Mouse (Mus musculus): Measurements from ENCODE around the gene Crebl2. TPM values are rescaled to one million over a fixed set of nuclear protein-coding genes. Genes with fewer than 3 reads are reported as not detected.

The Crebl2 gene
- polyA plus RNA-seq, 1 experiment from 2014 or later, result 6.6 TPM

GRCm38 (mm10) chr6:134802641-134803043 is 27.3 kb upstream of the Crebl2 start:
- Histone ChIP-seq H3K27me3 (replicated peaks; ENCODE audit: insufficient read depth, low read length) (no peaks in the 10 kb centered on the region), H3K4me1 (ENCODE audit: insufficient read depth, low read depth, low read length) (no peaks in the 10 kb centered on the region; the same call in 1 of the 2 replicates), H3K9me3 (ENCODE audit: low read length) (no peaks in the 10 kb centered on the region), H3K4me2 (replicated peaks; ENCODE audit: low read depth, low read length) (no peak overlapping the region), H3K4me3 (ENCODE audit: low read depth, low read length) (no peak overlapping the region), H3K36me3 (ENCODE audit: insufficient read depth, low read length) (no peaks in the 10 kb centered on the region), H3K9ac (replicated peaks; ENCODE audit: low read depth) (no peak overlapping the region), H3K27ac (ENCODE audit: low read length) (peak overlapping the region; percentile 81)
- TF ChIP-seq EP300 (IDR thresholded peaks at IDR 0.05), result peak; percentile 100
- no peak for TF ChIP-seq CTCF (IDR thresholded peaks at IDR 0.05)
- ATAC-seq (peak; percentile 96), DNase-seq (ENCODE audit: low spot score) (peak; percentile 96)
- WGBS, result 53% methylated on average over 9 of the region's 9 CpGs

- DNase-seq (ENCODE audit: low spot score) (no peak), ATAC-seq (no peak)
- H3K4me3 ChIP-seq (ENCODE audit: low read depth, low read length), result no peak overlapping the region
- no peak for TF ChIP-seq EP300 (IDR thresholded peaks at IDR 0.05)
- TF ChIP-seq CTCF (IDR thresholded peaks at IDR 0.05), result no peak
- H3K9ac ChIP-seq (replicated peaks; ENCODE audit: low read depth), result no peak overlapping the region
- no peaks in the 10 kb centered on the region; the same call in 1 of the 2 replicates for H3K4me1 ChIP-seq (ENCODE audit: insufficient read depth, low read depth, low read length)
- no peaks in the 10 kb centered on the region for H3K9me3 ChIP-seq (ENCODE audit: low read length)
- H3K36me3 ChIP-seq (ENCODE audit: insufficient read depth, low read length), result no peaks in the 10 kb centered on the region
- 69% methylated on average over 5 of the region's 5 CpGs for WGBS
- H3K27me3 ChIP-seq (replicated peaks; ENCODE audit: insufficient read depth, low read length), result no peaks in the 10 kb centered on the region
- no peak overlapping the region for H3K27ac ChIP-seq (ENCODE audit: low read length)
- H3K4me2 ChIP-seq (replicated peaks; ENCODE audit: low read depth, low read length), result no peak overlapping the region
Measured at GRCm38 (mm10) chr6:134804736-134805277, 25.1 kb upstream of the Crebl2 start.

- H3K4me3 ChIP-seq (ENCODE audit: low read depth, low read length), result no peak overlapping the region
- no peak for TF ChIP-seq EP300 (IDR thresholded peaks at IDR 0.05)
- H3K36me3 ChIP-seq (ENCODE audit: insufficient read depth, low read length), result no peaks in the 10 kb centered on the region
- ATAC-seq (no peak), DNase-seq (ENCODE audit: low spot score) (no peak)
- 85% methylated on average over 6 of the region's 6 CpGs for WGBS
- no peaks in the 10 kb centered on the region; the same call in 1 of the 2 replicates for H3K4me1 ChIP-seq (ENCODE audit: insufficient read depth, low read depth, low read length)
- no peaks in the 10 kb centered on the region for H3K27me3 ChIP-seq (replicated peaks; ENCODE audit: insufficient read depth, low read length)
- H3K27ac ChIP-seq (ENCODE audit: low read length), result no peak overlapping the region
- H3K9me3 ChIP-seq (ENCODE audit: low read length), result no peaks in the 10 kb centered on the region
- no peak overlapping the region for H3K4me2 ChIP-seq (replicated peaks; ENCODE audit: low read depth, low read length)
- H3K9ac ChIP-seq (replicated peaks; ENCODE audit: low read depth), result no peak overlapping the region
Measured at GRCm38 (mm10) chr6:134806130-134806529, 23.8 kb upstream of the Crebl2 start.

- no peaks in the 10 kb centered on the region for H3K27me3 ChIP-seq (replicated peaks; ENCODE audit: insufficient read depth, low read length)
- TF ChIP-seq EP300 (IDR thresholded peaks at IDR 0.05) (no peak), CTCF (IDR thresholded peaks at IDR 0.05) (no peak)
- no peaks in the 10 kb centered on the region; the same call in 1 of the 2 replicates for H3K4me1 ChIP-seq (ENCODE audit: insufficient read depth, low read depth, low read length)
- H3K27ac ChIP-seq (ENCODE audit: low read length), result no peak overlapping the region
- H3K9ac ChIP-seq (replicated peaks; ENCODE audit: low read depth), result no peak overlapping the region
- H3K4me3 ChIP-seq (ENCODE audit: low read depth, low read length), result no peak overlapping the region
- 53% methylated on average over 1 of the region's 2 CpGs for WGBS
- H3K36me3 ChIP-seq (ENCODE audit: insufficient read depth, low read length), result no peaks in the 10 kb centered on the region
- no peak overlapping the region for H3K4me2 ChIP-seq (replicated peaks; ENCODE audit: low read depth, low read length)
- H3K9me3 ChIP-seq (ENCODE audit: low read length), result no peaks in the 10 kb centered on the region
- DNase-seq (ENCODE audit: low spot score), result peak; percentile 54
- ATAC-seq, result no peak
Measured at GRCm38 (mm10) chr6:134807091-134807490, 22.9 kb upstream of the Crebl2 start.

GRCm38 (mm10) chr6:134807794-134808193 is 22.2 kb upstream of the Crebl2 start:
- H3K36me3 ChIP-seq (ENCODE audit: insufficient read depth, low read length), result no peaks in the 10 kb centered on the region
- H3K9ac ChIP-seq (replicated peaks; ENCODE audit: low read depth), result no peak overlapping the region
- WGBS, result 82% methylated on average over 11 of the region's 11 CpGs
- no peak overlapping the region for H3K27ac ChIP-seq (ENCODE audit: low read length)
- H3K4me3 ChIP-seq (ENCODE audit: low read depth, low read length), result no peak overlapping the region
- H3K4me2 ChIP-seq (replicated peaks; ENCODE audit: low read depth, low read length), result no peak overlapping the region
- ATAC-seq, result no peak
- TF ChIP-seq EP300 (IDR thresholded peaks at IDR 0.05) (no peak), CTCF (IDR thresholded peaks at IDR 0.05) (no peak)
- DNase-seq (ENCODE audit: low spot score), result no peak
- H3K27me3 ChIP-seq (replicated peaks; ENCODE audit: insufficient read depth, low read length), result no peaks in the 10 kb centered on the region
- H3K9me3 ChIP-seq (ENCODE audit: low read length), result no peaks in the 10 kb centered on the region
- no peaks in the 10 kb centered on the region for H3K4me1 ChIP-seq (ENCODE audit: insufficient read depth, low read depth, low read length)

GRCm38 (mm10) chr6:134813066-134813465 is 16.9 kb upstream of the Crebl2 start:
- Histone ChIP-seq H3K4me3 (ENCODE audit: low read depth, low read length) (no peak overlapping the region), H3K36me3 (ENCODE audit: insufficient read depth, low read length) (no peaks in the 10 kb centered on the region), H3K27ac (ENCODE audit: low read length) (no peak overlapping the region), H3K9ac (replicated peaks; ENCODE audit: low read depth) (no peak overlapping the region), H3K9me3 (ENCODE audit: low read length) (no peaks in the 10 kb centered on the region), H3K27me3 (replicated peaks; ENCODE audit: insufficient read depth, low read length) (no peaks in the 10 kb centered on the region), H3K4me2 (replicated peaks; ENCODE audit: low read depth, low read length) (no peak overlapping the region), H3K4me1 (ENCODE audit: insufficient read depth, low read depth, low read length) (no peaks in the 10 kb centered on the region)
- no peak for DNase-seq (ENCODE audit: low spot score)
- 68% methylated on average over 1 of the region's 1 CpGs for whole genome bisulfite sequencing
- ATAC-seq, result no peak
- no peak for TF ChIP-seq EP300 (IDR thresholded peaks at IDR 0.05)
- TF ChIP-seq CTCF (IDR thresholded peaks at IDR 0.05), result no peak
